14 mouse cellular contexts compared by ENCODE assay signal in the genomic region with DNA sequence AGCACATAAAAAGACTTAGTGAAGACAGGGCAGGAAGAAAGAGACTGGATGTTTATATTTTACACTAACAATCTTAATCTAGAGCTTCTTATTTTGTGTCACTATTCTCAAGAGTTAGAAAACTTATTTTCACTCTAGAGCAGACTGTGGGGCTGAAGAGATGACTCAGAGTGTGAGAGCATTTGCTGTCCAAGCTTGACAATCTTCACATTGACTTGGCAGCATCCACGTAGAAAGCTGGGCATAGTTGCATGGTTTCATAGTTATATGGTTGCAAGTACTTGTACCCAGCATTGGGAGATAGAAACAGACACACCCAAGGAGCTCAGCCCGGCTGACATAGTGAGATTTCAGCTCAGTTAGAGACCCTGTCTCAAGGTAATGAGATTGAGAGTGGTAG.
DNase-seq lines count a peak whose midpoint lies in the region.
"Had no signal": no experiment of that assay in that cellular context is flagged by ENCODE, and none has a peak within 500 bp of the region (broad histone marks: within the 10 kb centered on the region; RNA-seq: fewer than 3 reads in every experiment).

No protein-coding gene starts in this region.

- intact Hi-C loops in left cerebral cortex, postnatal 4 days (cut with DNase I), result no loop called here
- intact Hi-C loops in left cerebral cortex, postnatal 36 days (cut with DNase I), result no loop called here

- peak; percentile 17 to 31 for DNase-seq in frontal cortex, postnatal 36 days (ENCODE audit: low spot score in 2 of 2)
- no peak for DNase-seq in frontal cortex, postnatal 25 days (ENCODE audit: low spot score in 2 of 2)
- DNase-seq in left cerebral cortex, adult 18-20 months (ENCODE audit: low spot score in 2 of 2), result peak; percentile 10 to 23
- no peak for DNase-seq in left cerebral cortex, postnatal 4 days
- peak; percentile 31 for DNase-seq in right cerebral cortex, adult 18-20 months
- DNase-seq in right cerebral cortex, postnatal 4 days, result no peak
- peak; percentile 11 to 31 for DNase-seq in left cerebral cortex, postnatal 36 days (ENCODE audit: low spot score in 2 of 2)
- DNase-seq in kidney, adult 9 months, result no peak
- DNase-seq: adrenal gland, adult 8-10 months; adrenal gland, postnatal 25 days; gastrocnemius, postnatal 10 days; gastrocnemius, postnatal 36 days; heart, postnatal 10 days; heart, postnatal 36 days had no signal

Comparison
In these comparisons a context has a peak if more than half of its experiments do, and no peak if none do; other contexts are left out.
1. DNase-seq: peak in frontal cortex, postnatal 36 days (2 of 2), left cerebral cortex, adult 18-20 months (2 of 2), right cerebral cortex, adult 18-20 months (single experiment) and left cerebral cortex, postnatal 36 days (2 of 2); none in frontal cortex, postnatal 25 days (0 of 2), left cerebral cortex, postnatal 4 days (single experiment), right cerebral cortex, postnatal 4 days (single experiment) and kidney, adult 9 months (single experiment).